Comparison of ENCODE assay signal across 8 mouse cellular contexts in the genomic region with DNA sequence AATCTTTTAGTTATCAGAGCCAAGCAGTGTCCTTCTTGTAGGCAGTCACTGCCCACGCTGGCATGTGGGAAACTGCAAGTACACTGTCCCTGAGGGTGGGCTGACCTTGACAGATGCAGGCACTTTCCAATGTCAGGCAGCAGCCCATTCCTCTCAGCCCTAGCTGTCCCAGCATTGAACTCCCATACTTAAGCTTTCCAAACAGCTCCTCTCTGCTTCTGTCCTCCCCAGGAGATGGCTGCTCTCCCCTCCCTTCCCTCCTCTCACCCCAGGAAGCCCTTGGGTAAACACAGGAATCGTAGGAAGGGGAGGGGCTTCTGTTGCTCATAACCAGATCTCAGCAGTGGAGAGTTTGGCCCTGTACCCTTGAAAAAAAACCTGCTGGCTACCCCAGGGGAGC. TPM values are rescaled to one million over a fixed set of nuclear protein-coding genes. Genes with fewer than 3 reads are reported as not detected.
DNase-seq lines count a peak whose midpoint lies in the region; ATAC-seq and TF ChIP-seq lines count a peak whose summit lies in the region.

No protein-coding gene starts in this region.

- H3K4me3 ChIP-seq in heart, embryonic 11.5 days (ENCODE audit: low read depth, low read length), result no peak overlapping the region
- no peak overlapping the region for H3K4me3 ChIP-seq in kidney, adult 2 months (ENCODE audit: insufficient read depth, low read depth, low read length)

- H3K27ac ChIP-seq in heart, embryonic 11.5 days (ENCODE audit: low read depth, low read length), result no peak overlapping the region
- peak overlapping the region; percentile 89 for H3K27ac ChIP-seq in kidney, adult 2 months (ENCODE audit: insufficient read depth, low read depth, low read length)

- no peaks in the 10 kb centered on the region for H3K27me3 ChIP-seq in heart, embryonic 11.5 days (ENCODE audit: control insufficient read depth, insufficient read depth, low read length)
- H3K27me3 ChIP-seq in kidney, adult 2 months (replicated peaks; ENCODE audit: control insufficient read depth, insufficient read depth, low read length), result no peaks in the 10 kb centered on the region

- H3K9ac ChIP-seq in heart, embryonic 11.5 days (ENCODE audit: low read depth, low read length), result no peak overlapping the region

- peaks cover 6% of the 10 kb centered on the region; the same call in 1 of the 2 replicates for H3K4me1 ChIP-seq in heart, embryonic 11.5 days (ENCODE audit: control insufficient read depth, insufficient read depth, low read length)
- peaks cover 30% of the 10 kb centered on the region for H3K4me1 ChIP-seq in kidney, adult 2 months (ENCODE audit: control insufficient read depth, insufficient read depth, low read length)

- DNase-seq in heart, adult 11 months, result peak; percentile 98
- peak; percentile 47 to 52 for DNase-seq in adrenal gland, postnatal 36 days
- peak; percentile 74 for DNase-seq in kidney, adult 2 months
- DNase-seq in lung, postnatal 10 days, result peak; percentile 77
- no peak for DNase-seq in urinary bladder, adult 18-20 months (ENCODE audit: low spot score in 2 of 2)
- DNase-seq in layer of hippocampus, adult 8-10 months (ENCODE audit: low spot score in 2 of 2), result no peak
- no peak for DNase-seq in left cerebral cortex, postnatal 4 days

- no peak overlapping the region for H3K4me2 ChIP-seq in heart, embryonic 11.5 days

- no peak for TF ChIP-seq CTCF in kidney, adult 2 months (conservative IDR thresholded peaks at IDR 0.05; ENCODE audit: insufficient read depth, insufficient read length, low read depth, low read length)

- intact Hi-C loops in left cerebral cortex, postnatal 4 days (cut with DNase I), result loop anchor here (10.0 kb wide), 1 partner anchor 60 kb away; no protein-coding TSS in a partner anchor

- no peak for ATAC-seq in heart, embryonic 11.5 days (replicated peaks; ENCODE audit: insufficient number of reproducible peaks, low FRiP score, low TSS enrichment)

- 14% methylated on average over 2 of the region's 2 CpGs for WGBS in heart, embryonic 11.5 days (ENCODE audit: insufficient replicate concordance)
- WGBS in kidney, adult 2 months, result 21% methylated on average over 2 of the region's 2 CpGs

- TF ChIP-seq POLR2A in kidney, adult 2 months (IDR thresholded peaks at IDR 0.05; ENCODE audit: low read depth, low read length), result no peak

- H3K36me3 ChIP-seq in heart, embryonic 11.5 days (ENCODE audit: control insufficient read depth, insufficient read depth, low read length), result no peaks in the 10 kb centered on the region
- no peaks in the 10 kb centered on the region for H3K36me3 ChIP-seq in kidney, adult 2 months (ENCODE audit: control insufficient read depth, insufficient read depth, low read length)

- no peaks in the 10 kb centered on the region for H3K9me3 ChIP-seq in heart, embryonic 11.5 days (replicated peaks; ENCODE audit: control insufficient read depth, low read length)

RNA-seq across cellular contexts. Expression of a gene that starts 7.0 kb away (rescaled TPM):
- polyA plus RNA-seq in heart, embryonic 11.5 days (2014; fragmentation: Nextera tagmentation; extraction: Ambion mirVana), result 28.2 TPM in 2 replicates
- total RNA-seq in adrenal gland, postnatal 36 days (2021), result 10 to 100 TPM; 22.7 to 34.8 TPM
- polyA plus RNA-seq in kidney, adult 2 months (2012; rRNA removed), result 11.3 and 12.0 TPM in 2 replicates
- 10 to 100 TPM; 48.2 to 50.3 (median 49.2) TPM for total RNA-seq in layer of hippocampus, adult 8-10 months (2022)
- total RNA-seq in left cerebral cortex, postnatal 4 days (2021), result 10 to 100 TPM; 40.1 to 46.8 TPM

RNA-seq across cellular contexts. Expression of a gene that starts 49.8 kb away (rescaled TPM):
- 77.5 and 79.0 TPM in 2 replicates for polyA plus RNA-seq in heart, embryonic 11.5 days (2014; fragmentation: Nextera tagmentation; extraction: Ambion mirVana)
- total RNA-seq in adrenal gland, postnatal 36 days (2021), result 100 to 1,000 TPM; 565 to 629 TPM
- polyA plus RNA-seq in kidney, adult 2 months (2012; rRNA removed), result 340 and 357 TPM in 2 replicates
- total RNA-seq in layer of hippocampus, adult 8-10 months (2022), result 100 to 1,000 TPM; 201 to 242 (median 213) TPM
- 100 to 1,000 TPM; 138 to 139 TPM for total RNA-seq in left cerebral cortex, postnatal 4 days (2021)

Comparison
In these comparisons a context has a peak if more than half of its experiments do, and no peak if none do; other contexts are left out.
1. DNase-seq: peak in heart, adult 11 months (single experiment), adrenal gland, postnatal 36 days (2 of 2), kidney, adult 2 months (single experiment) and lung, postnatal 10 days (single experiment); none in urinary bladder, adult 18-20 months (0 of 2), layer of hippocampus, adult 8-10 months (0 of 2) and left cerebral cortex, postnatal 4 days (single experiment).